Mouse (Mus musculus) cortical plate, adult 2 months (tissue): ENCODE data around the gene Hnrnpab.

Source experiments
- CTCF ChIP-seq: fragments of 200-500 bp; IDR thresholded peaks from 2 replicates; pipeline ENCODE4 v1.5.1; 2011; ENCODE audit warnings: mild to moderate bottlenecking, control low read depth, low read length; ENCODE audit not compliant: insufficient read depth; ENCODE audit errors: extremely low read depth
- POLR2A ChIP-seq: fragments of 200-500 bp; IDR thresholded peaks from 2 replicates; pipeline ENCODE4 v1.6.1; 2011; ENCODE audit warnings: mild to moderate bottlenecking, low read length, control low read depth; ENCODE audit not compliant: insufficient read depth; ENCODE audit errors: extremely low read depth

- TF ChIP-seq POLR2A: no peak
- TF ChIP-seq CTCF: no peak
Measured at GRCm38 (mm10) chr11:51593368-51593767, 13.3 kb downstream of the Hnrnpab start.
